Mouse (Mus musculus): ENCODE results near the gene Tnfsf9. TPM values are rescaled to one million over a fixed set of nuclear protein-coding genes. Genes with fewer than 3 reads are reported as not detected.

Tnfsf9 gene
- polyA plus RNA-seq, 1 experiment: 5.8 TPM

GRCm38 (mm10) chr17:57143704-57144103 is 38.6 kb downstream of the Tnfsf9 start:
- Histone ChIP-seq H3K4me3 (replicated peaks; ENCODE audit: insufficient read depth, low read depth, low read length) (no peak overlapping the region), H3K27me3 (ENCODE audit: control insufficient read depth, insufficient read depth, low read length) (no peaks in the 10 kb centered on the region), H3K4me1 (ENCODE audit: control insufficient read depth, insufficient read depth, low read length) (no peaks in the 10 kb centered on the region), H3K27ac (ENCODE audit: insufficient read depth, low read length) (no peak overlapping the region)
- TF ChIP-seq CTCF (IDR thresholded peaks at IDR 0.05; ENCODE audit: borderline replicate concordance, insufficient read depth, low read depth, low read length) (no peak), POLR2A (IDR thresholded peaks at IDR 0.05; ENCODE audit: borderline replicate concordance, insufficient read depth, low read length) (no peak)
- no peak for DNase-seq
- 86% methylated on average over 3 of the region's 3 CpGs for WGBS

GRCm38 (mm10) chr17:57145115-57145514 is 40.0 kb downstream of the Tnfsf9 start:
- H3K4me3 ChIP-seq (replicated peaks; ENCODE audit: insufficient read depth, low read depth, low read length): no peak overlapping the region
- H3K4me1 ChIP-seq (ENCODE audit: control insufficient read depth, insufficient read depth, low read length): no peaks in the 10 kb centered on the region
- WGBS: 90% methylated on average over 1 of the region's 1 CpGs
- TF ChIP-seq POLR2A (IDR thresholded peaks at IDR 0.05; ENCODE audit: borderline replicate concordance, insufficient read depth, low read length): no peak
- TF ChIP-seq CTCF (IDR thresholded peaks at IDR 0.05; ENCODE audit: borderline replicate concordance, insufficient read depth, low read depth, low read length): no peak
- DNase-seq: no peak
- H3K27me3 ChIP-seq (ENCODE audit: control insufficient read depth, insufficient read depth, low read length): no peaks in the 10 kb centered on the region
- no peak overlapping the region for H3K27ac ChIP-seq (ENCODE audit: insufficient read depth, low read length)

DNA sequence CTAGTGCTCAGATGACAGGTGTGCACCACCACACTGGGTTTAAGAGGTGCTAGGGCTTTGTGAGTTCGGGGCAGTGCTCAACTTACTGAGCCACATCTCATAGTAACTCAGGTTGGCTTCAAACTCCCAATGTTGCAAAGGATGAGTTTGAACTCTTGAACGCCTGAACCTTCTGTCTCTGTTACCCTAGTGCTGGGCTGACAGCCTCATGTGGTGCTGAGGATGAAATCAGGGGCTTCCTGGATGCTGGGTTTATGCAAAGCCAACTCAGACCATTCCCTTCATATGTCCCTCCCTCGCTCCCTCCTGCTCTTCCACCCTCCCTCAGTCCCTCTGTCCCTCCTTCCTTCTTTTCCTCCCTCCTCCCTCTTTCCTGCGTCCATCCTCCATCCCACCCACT is 43.2 kb downstream of the Tnfsf9 start:
- 87% methylated on average over 4 of the region's 4 CpGs for WGBS

GRCm38 (mm10) chr17:57148994-57149803 is 44.1 kb downstream of the Tnfsf9 start, which contains the start of gene Cd70:
TSS of gene Cd70 (minus strand) at chr17:57149777.
- no peak for TF ChIP-seq POLR2A (IDR thresholded peaks at IDR 0.05; ENCODE audit: borderline replicate concordance, insufficient read depth, low read length)
- TF ChIP-seq CTCF (IDR thresholded peaks at IDR 0.05; ENCODE audit: borderline replicate concordance, insufficient read depth, low read depth, low read length): no peak
- peak; percentile 24 to 53 for DNase-seq
- Histone ChIP-seq H3K4me3 (replicated peaks; ENCODE audit: insufficient read depth, low read depth, low read length) (peak within 1 kb of the TSS; percentile 6), H3K4me1 (ENCODE audit: control insufficient read depth, insufficient read depth, low read length) (no peaks in the 10 kb centered on the region), H3K27ac (ENCODE audit: insufficient read depth, low read length) (no peak within 1 kb of the TSS), H3K27me3 (ENCODE audit: control insufficient read depth, insufficient read depth, low read length) (no peaks in the 10 kb centered on the region; the same call in 1 of the 2 replicates)
- WGBS: 5% methylated on average over 39 of the region's 39 CpGs

More for the DNA sequence above, 43.2 kb downstream of the Tnfsf9 start:
- no peak overlapping the region for H3K4me3 ChIP-seq (replicated peaks; ENCODE audit: insufficient read depth, low read depth, low read length)
- no peak overlapping the region for H3K27ac ChIP-seq (ENCODE audit: insufficient read depth, low read length)
- H3K4me1 ChIP-seq (ENCODE audit: control insufficient read depth, insufficient read depth, low read length): no peaks in the 10 kb centered on the region
- H3K27me3 ChIP-seq (ENCODE audit: control insufficient read depth, insufficient read depth, low read length): no peaks in the 10 kb centered on the region; the same call in 1 of the 2 replicates
- no peak for TF ChIP-seq POLR2A (IDR thresholded peaks at IDR 0.05; ENCODE audit: borderline replicate concordance, insufficient read depth, low read length)
- no peak for TF ChIP-seq CTCF (IDR thresholded peaks at IDR 0.05; ENCODE audit: borderline replicate concordance, insufficient read depth, low read depth, low read length)
- no peak for DNase-seq

GRCm38 (mm10) chr17:57153006-57153405 is 47.9 kb downstream of the Tnfsf9 start:
- DNase-seq: no peak
- Histone ChIP-seq H3K27me3 (ENCODE audit: control insufficient read depth, insufficient read depth, low read length) (no peaks in the 10 kb centered on the region; the same call in 1 of the 2 replicates), H3K4me1 (ENCODE audit: control insufficient read depth, insufficient read depth, low read length) (no peaks in the 10 kb centered on the region), H3K27ac (ENCODE audit: insufficient read depth, low read length) (no peak overlapping the region), H3K4me3 (replicated peaks; ENCODE audit: insufficient read depth, low read depth, low read length) (no peak overlapping the region)
- WGBS: 71% methylated on average over 6 of the region's 6 CpGs
- TF ChIP-seq CTCF (IDR thresholded peaks at IDR 0.05; ENCODE audit: borderline replicate concordance, insufficient read depth, low read depth, low read length) (no peak), POLR2A (IDR thresholded peaks at IDR 0.05; ENCODE audit: borderline replicate concordance, insufficient read depth, low read length) (no peak)

- DNase-seq: no peak
- Histone ChIP-seq H3K4me3 (replicated peaks; ENCODE audit: insufficient read depth, low read depth, low read length) (no peak overlapping the region), H3K4me1 (ENCODE audit: control insufficient read depth, insufficient read depth, low read length) (no peaks in the 10 kb centered on the region), H3K27ac (ENCODE audit: insufficient read depth, low read length) (no peak overlapping the region), H3K27me3 (ENCODE audit: control insufficient read depth, insufficient read depth, low read length) (no peaks in the 10 kb centered on the region; the same call in 1 of the 2 replicates)
- WGBS: 80% methylated on average over 4 of the region's 4 CpGs
- TF ChIP-seq CTCF (IDR thresholded peaks at IDR 0.05; ENCODE audit: borderline replicate concordance, insufficient read depth, low read depth, low read length): no peak
- no peak for TF ChIP-seq POLR2A (IDR thresholded peaks at IDR 0.05; ENCODE audit: borderline replicate concordance, insufficient read depth, low read length)
Measured at GRCm38 (mm10) chr17:57153787-57154186, 48.7 kb downstream of the Tnfsf9 start.

Other genes with a start within 250 kb of the Tnfsf9 start
- gene Acsbg2, start 230.9 kb upstream of the Tnfsf9 start, polyA plus RNA-seq (2012; rRNA removed): 0.03 TPM in 2 replicates
- 0.03 TPM in 1 of 2 replicates, not detected in the other for gene 1700061G19Rik, start 229.8 kb upstream of the Tnfsf9 start, polyA plus RNA-seq (2012; rRNA removed)
- gene Mllt1, start 169.9 kb upstream of the Tnfsf9 start, polyA plus RNA-seq (2012; rRNA removed): 45.7 and 47.9 TPM in 2 replicates
- not detected in 2 replicates for gene Acer1, start 123.2 kb upstream of the Tnfsf9 start, polyA plus RNA-seq (2012; rRNA removed)
- 167 and 175 TPM in 2 replicates for gene Clpp, start 115.0 kb upstream of the Tnfsf9 start, polyA plus RNA-seq (2012; rRNA removed)
- gene Alkbh7, start 108.0 kb upstream of the Tnfsf9 start, polyA plus RNA-seq (2012; rRNA removed): 56.7 and 70.4 TPM in 2 replicates
- gene Pspn, start 105.3 kb upstream of the Tnfsf9 start, polyA plus RNA-seq (2012; rRNA removed): 0.41 TPM in 1 of 2 replicates, not detected in the other
- gene Gtf2f1, start 94.0 kb upstream of the Tnfsf9 start, polyA plus RNA-seq (2012; rRNA removed): 81.0 and 85.3 TPM in 2 replicates
- gene Gm17949, start 93.9 kb upstream of the Tnfsf9 start, polyA plus RNA-seq (2012; rRNA removed): 0.10 and 0.34 TPM in 2 replicates
- gene Khsrp, start 73.8 kb upstream of the Tnfsf9 start, polyA plus RNA-seq (2012; rRNA removed): 67.7 and 70.3 TPM in 2 replicates
- gene Slc25a41, start 63.7 kb upstream of the Tnfsf9 start, polyA plus RNA-seq (2012; rRNA removed): 0.17 and 0.29 TPM in 2 replicates
- 2.8 and 3.3 TPM in 2 replicates for gene Crb3, start 46.2 kb upstream of the Tnfsf9 start, polyA plus RNA-seq (2012; rRNA removed)
- gene Slc25a23, start 45.5 kb upstream of the Tnfsf9 start, polyA plus RNA-seq (2012; rRNA removed): 178 and 211 TPM in 2 replicates
- 1.1 and 2.1 TPM in 2 replicates for gene Dennd1c, start 26.8 kb upstream of the Tnfsf9 start, polyA plus RNA-seq (2012; rRNA removed)
- gene Tubb4a, start 17.5 kb upstream of the Tnfsf9 start, polyA plus RNA-seq (2012; rRNA removed): 1,121 and 1,177 TPM in 2 replicates
- 11.7 and 12.5 TPM in 2 replicates for gene Cd70, start 44.5 kb downstream of the Tnfsf9 start, polyA plus RNA-seq (2012; rRNA removed)
- gene Tnfsf14, start 88.9 kb downstream of the Tnfsf9 start, polyA plus RNA-seq (2012; rRNA removed): not detected in 2 replicates
- 1.1 and 1.3 TPM in 2 replicates for gene C3, start 122.8 kb downstream of the Tnfsf9 start, polyA plus RNA-seq (2012; rRNA removed)
- gene Gpr108, start 143.1 kb downstream of the Tnfsf9 start, polyA plus RNA-seq (2012; rRNA removed): 44.0 and 46.9 TPM in 2 replicates
- gene Trip10, start 144.1 kb downstream of the Tnfsf9 start, polyA plus RNA-seq (2012; rRNA removed): 8.5 and 10.1 TPM in 2 replicates
- gene Vav1, start 173.8 kb downstream of the Tnfsf9 start, polyA plus RNA-seq (2012; rRNA removed): 1.2 and 1.5 TPM in 2 replicates

All from cerebellum, adult 2 months (tissue).